Mouse (Mus musculus) midbrain, embryonic 14.5 days (tissue): ENCODE measurements around the gene Vsig10. TPM values are rescaled to one million over a fixed set of nuclear protein-coding genes. Genes with fewer than 3 reads are reported as not detected.

Experiments used
- ATAC-seq: fragments of 200-750 bp; cut with Nextera tagmentation; 2 replicates; pipeline ENCODE4 v1.8.0; 2017; ENCODE audit warnings: moderate number of reproducible peaks, moderate library complexity; ENCODE audit not compliant: low FRiP score, low TSS enrichment
- DNase-seq: peaks from one replicate; pipeline ENCODE4 v3.0.0-alpha.2; 2015
- H3K27ac ChIP-seq: fragments of 300-500 bp; sonication (generic); replicated peaks from 2 replicates; pipeline ENCODE4 v1.5.1; 2014; ENCODE audit warnings: mild to moderate bottlenecking, low read depth, low read length, moderate library complexity
- H3K27me3 ChIP-seq: fragments of 300-500 bp; sonication (generic); 2 replicates; pipeline ENCODE4 v1.6.1; 2014; ENCODE audit warnings: low read length, control low read depth, mixed read lengths; ENCODE audit not compliant: control insufficient read depth, insufficient read depth
- H3K36me3 ChIP-seq: fragments of 300-500 bp; sonication (generic); 2 replicates; pipeline ENCODE4 v1.6.1; 2014; ENCODE audit warnings: low read length, control low read depth; ENCODE audit not compliant: control insufficient read depth, insufficient read depth
- H3K4me1 ChIP-seq: fragments of 300-500 bp; sonication (generic); 2 replicates; pipeline ENCODE4 v1.6.1; 2014; ENCODE audit warnings: mild to moderate bottlenecking, antibody characterized with exemption, low read length, control low read depth; ENCODE audit not compliant: control insufficient read depth, insufficient read depth
- H3K4me2 ChIP-seq: fragments of 300-500 bp; sonication (generic); 2 replicates; pipeline ENCODE4 v1.6.1; 2014; ENCODE audit warnings: mild to moderate bottlenecking, low read length, moderate library complexity
- H3K4me3 ChIP-seq: fragments of 300-500 bp; sonication (generic); replicated peaks from 2 replicates; pipeline ENCODE4 v1.5.1; 2014; ENCODE audit warnings: low read depth, low read length
- H3K9ac ChIP-seq: fragments of 300-500 bp; sonication (generic); replicated peaks from 2 replicates; pipeline ENCODE4 v1.6.1; 2014; ENCODE audit warnings: mild to moderate bottlenecking, low read length, moderate library complexity
- H3K9me3 ChIP-seq: fragments of 300-500 bp; sonication (generic); 2 replicates; pipeline ENCODE4 v1.6.1; 2016; ENCODE audit warnings: low read length, control low read depth, mixed read lengths; ENCODE audit not compliant: control insufficient read depth
- WGBS: fragments of 180-500 bp; shearing (Covaris S2); extraction: QIAGEN DNeasy Blood & Tissue Kit; methylation state at CpG from one replicate; pipeline ENCODE4 v1.1.7; 2014; 5-methylcytosine and 5-hydroxymethylcytosine counted together
- polyA plus RNA-seq: library from polyadenylated mRNA; unstranded; fragments of >200 nt; fragmentation: Nextera tagmentation; extraction: Ambion mirVana; gene quantifications from 2 replicates; pipeline ENCODE4 v1.2.1, GENCODE M21; 2014

Gene Vsig10
- polyA plus RNA-seq, 1 experiment from 2014 or later: 1.3 TPM

DNA sequence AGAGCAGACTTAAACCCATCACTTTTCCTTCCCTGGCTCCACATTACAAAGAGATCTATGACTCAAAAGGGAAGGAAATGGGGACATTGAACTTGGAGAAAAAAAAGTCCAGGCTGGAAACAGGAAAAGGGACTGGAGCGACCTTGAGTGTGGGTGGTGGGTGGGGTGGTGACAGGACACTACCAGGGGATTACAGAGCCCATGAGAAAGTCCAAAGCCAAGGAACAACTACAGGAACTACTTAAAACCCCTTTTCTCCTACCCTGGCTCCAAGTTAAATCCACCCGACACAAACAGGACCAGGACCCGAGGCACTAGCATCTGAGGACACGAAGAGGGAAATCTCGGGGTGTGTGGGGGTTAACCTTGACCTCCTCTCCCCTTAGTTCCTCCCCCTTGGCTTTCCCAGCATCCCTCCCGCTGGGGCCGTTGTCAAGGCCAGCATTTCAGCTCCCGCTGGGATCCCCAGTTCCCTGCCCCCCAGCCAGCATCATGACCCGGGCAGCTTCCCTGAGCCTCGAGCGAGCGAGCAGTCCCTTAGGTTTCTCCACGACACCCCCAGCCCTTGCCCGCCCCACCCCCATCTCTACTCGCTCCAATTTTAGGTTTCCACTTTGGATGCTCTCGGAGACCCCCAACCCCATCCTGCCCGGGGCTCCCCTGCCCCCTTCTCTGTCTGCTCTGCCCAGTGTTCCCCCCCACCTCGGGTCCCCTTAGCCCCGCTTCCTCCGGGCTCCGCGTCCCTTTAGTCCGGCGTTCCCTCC is 37.7 kb downstream of the Vsig10 start:
- peak overlapping the region; percentile 98 for H3K4me3 ChIP-seq
- no peaks in the 10 kb centered on the region for H3K27me3 ChIP-seq
- peaks cover 34% of the 10 kb centered on the region for H3K4me1 ChIP-seq
- DNase-seq: peak; percentile 66
- peak overlapping the region; percentile 96 for H3K9ac ChIP-seq
- peak overlapping the region; percentile 91 for H3K4me2 ChIP-seq
- WGBS: 0% methylated on average over 24 of the region's 24 CpGs
- no peaks in the 10 kb centered on the region for H3K36me3 ChIP-seq
- ATAC-seq: peak; percentile 63
- H3K27ac ChIP-seq: peak overlapping the region; percentile 89
- H3K9me3 ChIP-seq: no peaks in the 10 kb centered on the region

GRCm38 (mm10) chr5:117357129-117357477 is 38.2 kb downstream of the Vsig10 start, which contains the start of gene Wsb2:
TSS of gene Wsb2 (plus strand) at chr5:117357304.
- Histone ChIP-seq H3K27ac (peak within 1 kb of the TSS; percentile 89), H3K27me3 (no peaks in the 10 kb centered on the region), H3K4me3 (peak within 1 kb of the TSS; percentile 98), H3K4me2 (peak within 1 kb of the TSS; percentile 91), H3K4me1 (peaks cover 34% of the 10 kb centered on the region), H3K36me3 (no peaks in the 10 kb centered on the region), H3K9ac (peak within 1 kb of the TSS; percentile 96), H3K9me3 (no peaks in the 10 kb centered on the region)
- WGBS: 0% methylated on average over 14 of the region's 54 CpGs
- peak; percentile 89 for DNase-seq
- peak; percentile 80 for ATAC-seq

DNA sequence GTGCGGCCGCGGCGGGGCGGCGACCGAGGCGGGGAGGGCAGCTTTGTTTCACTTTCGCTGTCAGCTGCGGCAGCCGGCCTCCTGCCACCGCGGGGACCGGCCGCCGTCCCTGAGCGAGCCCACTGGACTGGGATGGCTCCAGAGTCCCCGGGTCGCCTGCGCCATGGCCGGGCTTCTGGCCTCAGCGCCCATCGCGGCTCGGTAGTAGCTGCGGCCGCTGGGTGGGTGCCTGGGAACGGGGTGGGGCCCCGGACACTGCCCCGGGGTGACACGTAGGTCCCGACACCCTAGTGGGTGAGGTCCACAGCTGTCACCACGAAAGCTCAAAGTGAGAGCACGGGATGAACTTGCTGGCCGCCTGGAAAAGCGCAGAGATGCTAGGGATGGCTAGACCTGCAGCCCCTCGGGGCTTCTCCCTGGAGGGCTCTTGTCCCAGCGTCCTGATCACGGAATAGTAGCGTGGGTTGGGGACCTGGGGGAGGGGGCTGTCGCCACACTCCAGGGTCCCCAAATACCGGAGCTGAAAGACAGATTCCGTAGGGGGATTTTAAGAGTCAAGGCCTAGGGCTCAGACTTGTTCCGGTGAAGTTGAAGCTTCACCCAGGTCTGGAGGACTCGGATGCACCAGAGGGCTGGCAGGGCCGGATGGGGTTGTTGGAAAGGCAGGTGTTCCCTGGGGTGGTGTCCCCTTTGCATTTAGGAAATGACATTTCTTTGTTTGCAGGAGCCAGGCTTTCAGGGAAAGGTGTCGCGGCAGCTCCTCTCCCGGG is 38.8 kb downstream of the Vsig10 start:
- peak overlapping the region; percentile 96 for H3K9ac ChIP-seq
- under 1% methylated on average over 45 of the region's 49 CpGs for WGBS
- H3K27me3 ChIP-seq: no peaks in the 10 kb centered on the region
- ATAC-seq: peak; percentile 56
- no peaks in the 10 kb centered on the region for H3K36me3 ChIP-seq
- H3K9me3 ChIP-seq: no peaks in the 10 kb centered on the region
- DNase-seq: peak; percentile 59
- peaks cover 34% of the 10 kb centered on the region for H3K4me1 ChIP-seq
- H3K4me2 ChIP-seq: peak overlapping the region; percentile 91
- H3K27ac ChIP-seq: peak overlapping the region; percentile 89
- peak overlapping the region; percentile 98 for H3K4me3 ChIP-seq

- H3K4me1 ChIP-seq: peaks cover 34% of the 10 kb centered on the region
- peak; percentile 30 for DNase-seq
- no peaks in the 10 kb centered on the region for H3K9me3 ChIP-seq
- H3K27me3 ChIP-seq: no peaks in the 10 kb centered on the region
- H3K4me3 ChIP-seq: peak overlapping the region; percentile 98
- H3K27ac ChIP-seq: peak overlapping the region; percentile 89
- peak overlapping the region; percentile 91 for H3K4me2 ChIP-seq
- H3K36me3 ChIP-seq: no peaks in the 10 kb centered on the region
- WGBS: 4% methylated on average over 6 of the region's 6 CpGs
- no peak for ATAC-seq
- peak overlapping the region; percentile 96 for H3K9ac ChIP-seq
Measured at GRCm38 (mm10) chr5:117358248-117358630, 39.4 kb downstream of the Vsig10 start.

- Histone ChIP-seq H3K9ac (no peak overlapping the region), H3K4me1 (peaks cover 34% of the 10 kb centered on the region), H3K27me3 (no peaks in the 10 kb centered on the region), H3K9me3 (no peaks in the 10 kb centered on the region), H3K36me3 (peaks cover 2% of the 10 kb centered on the region), H3K4me3 (peak overlapping the region; percentile 98), H3K4me2 (peak overlapping the region; percentile 91), H3K27ac (no peak overlapping the region; the same call in 1 of the 2 replicates)
- DNase-seq: peak; percentile 83
- WGBS: 39% methylated on average over 11 of the region's 11 CpGs
- ATAC-seq: no peak
Measured at GRCm38 (mm10) chr5:117358725-117359124, 39.8 kb downstream of the Vsig10 start.

GRCm38 (mm10) chr5:117359497-117360227 is 40.8 kb downstream of the Vsig10 start:
- 0 out of 2 replicates have a peak overlapping the region, but pooled peaks have one; percentile 10 for H3K4me2 ChIP-seq
- DNase-seq: no peak

GRCm38 (mm10) chr5:117360228-117360515 is 41.3 kb downstream of the Vsig10 start:
- Histone ChIP-seq H3K4me2 (0 out of 2 replicates have a peak overlapping the region, but pooled peaks have one; percentile 10), H3K36me3 (peaks cover 17% of the 10 kb centered on the region), H3K4me3 (no peak overlapping the region), H3K9ac (no peak overlapping the region), H3K27ac (no peak overlapping the region), H3K27me3 (no peaks in the 10 kb centered on the region), H3K9me3 (no peaks in the 10 kb centered on the region), H3K4me1 (peaks cover 34% of the 10 kb centered on the region)
- ATAC-seq (no peak), DNase-seq (no peak)
- WGBS: 59% methylated on average over 13 of the region's 13 CpGs

More at GRCm38 (mm10) chr5:117359497-117360227, 40.8 kb downstream of the Vsig10 start:
- H3K4me1 ChIP-seq: peaks cover 34% of the 10 kb centered on the region
- H3K9ac ChIP-seq: no peak overlapping the region
- H3K36me3 ChIP-seq: peaks cover 12% of the 10 kb centered on the region
- no peaks in the 10 kb centered on the region for H3K27me3 ChIP-seq
- no peak for ATAC-seq
- no peak overlapping the region for H3K4me3 ChIP-seq
- WGBS: 35% methylated on average over 7 of the region's 7 CpGs
- no peaks in the 10 kb centered on the region for H3K9me3 ChIP-seq
- H3K27ac ChIP-seq: no peak overlapping the region

- Histone ChIP-seq H3K4me1 (peaks cover 34% of the 10 kb centered on the region), H3K36me3 (peaks cover 24% of the 10 kb centered on the region), H3K4me2 (0 out of 2 replicates have a peak overlapping the region, but pooled peaks have one; percentile 10), H3K4me3 (no peak overlapping the region), H3K9me3 (no peaks in the 10 kb centered on the region), H3K27me3 (no peaks in the 10 kb centered on the region), H3K9ac (no peak overlapping the region), H3K27ac (no peak overlapping the region)
- ATAC-seq (no peak), DNase-seq (no peak)
- WGBS: 43% methylated on average over 13 of the region's 13 CpGs
Measured at GRCm38 (mm10) chr5:117360631-117361541, 42.0 kb downstream of the Vsig10 start.
